Mouse (Mus musculus) embryonic fibroblast, embryonic 13.5 days (primary cell): Measurements from ENCODE around the gene Med29.

Experiments
- CTCF ChIP-seq: IDR thresholded peaks from 2 replicates; pipeline ENCODE4 v1.5.1; 2011; ENCODE audit warnings: mild to moderate bottlenecking, control low read depth, low read length, moderate library complexity, borderline replicate concordance; ENCODE audit not compliant: insufficient read depth
- POLR2A ChIP-seq: IDR thresholded peaks from 2 replicates; pipeline ENCODE4 v1.6.1; 2011; ENCODE audit warnings: low read depth, mild to moderate bottlenecking, control low read depth, low read length, moderate library complexity

GRCm38 (mm10) chr7:28373891-28374495 lies 18.5 kb downstream of the Med29 start:
- no peak for TF ChIP-seq CTCF
- TF ChIP-seq POLR2A = no peak
